Mouse (Mus musculus) embryonic facial prominence, embryonic 11.5 days (tissue): ENCODE data around the gene Sox13. TPM values are rescaled to one million over a fixed set of nuclear protein-coding genes. Genes with fewer than 3 reads are reported as not detected.

Source experiments
- ATAC-seq: fragments of 200-750 bp; cut with Nextera tagmentation; replicated peaks from 2 replicates; pipeline ENCODE4 v1.8.0; 2017; ENCODE audit warnings: low read depth; ENCODE audit not compliant: insufficient number of reproducible peaks, low FRiP score, low TSS enrichment
- DNase-seq: peaks from one replicate; pipeline ENCODE4 v3.0.0-alpha.2; 2015; ENCODE audit warnings: low spot score
- H3K27ac ChIP-seq: fragments of 300-500 bp; sonication (generic); replicated peaks from 2 replicates; pipeline ENCODE4 v1.5.1; 2014; ENCODE audit warnings: mild to moderate bottlenecking, low read depth, low read length, control low read depth
- H3K27me3 ChIP-seq: fragments of 300-500 bp; sonication (generic); 2 replicates; pipeline ENCODE4 v1.6.1; 2014; ENCODE audit warnings: mild to moderate bottlenecking, low read length, moderate library complexity, mixed read lengths; ENCODE audit not compliant: control insufficient read depth, insufficient read depth
- H3K36me3 ChIP-seq: fragments of 300-500 bp; sonication (generic); replicated peaks from 2 replicates; pipeline ENCODE4 v1.6.1; 2014; ENCODE audit warnings: low read depth, mild to moderate bottlenecking, low read length, moderate library complexity, mixed read lengths; ENCODE audit not compliant: control insufficient read depth, insufficient read depth
- H3K4me1 ChIP-seq: fragments of 300-500 bp; sonication (generic); 2 replicates; pipeline ENCODE4 v1.6.1; 2014; ENCODE audit warnings: low read length, mixed read lengths; ENCODE audit not compliant: control insufficient read depth, insufficient read depth
- H3K4me2 ChIP-seq: fragments of 300-500 bp; sonication (generic); 2 replicates; pipeline ENCODE4 v1.6.1; 2014; ENCODE audit warnings: low read depth, mild to moderate bottlenecking, control low read depth, low read length, moderate library complexity
- H3K4me3 ChIP-seq: fragments of 300-500 bp; sonication (generic); 2 replicates; pipeline ENCODE4 v1.5.1; 2014; ENCODE audit warnings: low read depth, low read length, control low read depth
- H3K9ac ChIP-seq: fragments of 300-500 bp; sonication (generic); replicated peaks from 2 replicates; pipeline ENCODE4 v1.6.1; 2014; ENCODE audit warnings: mild to moderate bottlenecking, control low read depth, low read length
- H3K9me3 ChIP-seq: fragments of 300-500 bp; sonication (generic); replicated peaks from 2 replicates; pipeline ENCODE4 v1.6.1; 2016; ENCODE audit warnings: mild to moderate bottlenecking, low read length, inconsistent platforms, mixed read lengths; ENCODE audit not compliant: control insufficient read depth
- WGBS: fragments of 180-500 bp; shearing (Covaris S2); extraction: QIAGEN DNeasy Blood & Tissue Kit; methylation state at CpG from one replicate; pipeline ENCODE4 v1.1.7; 2014; 5-methylcytosine and 5-hydroxymethylcytosine counted together
- polyA plus RNA-seq: library from polyadenylated mRNA; unstranded; fragments of >200 nt; fragmentation: Nextera tagmentation; extraction: Ambion mirVana; gene quantifications from 2 replicates; pipeline ENCODE4 v1.2.1, GENCODE M21; 2014

Sox13 gene
- polyA plus RNA-seq, 1 experiment from 2014 or later, result 5.7 TPM

DNA sequence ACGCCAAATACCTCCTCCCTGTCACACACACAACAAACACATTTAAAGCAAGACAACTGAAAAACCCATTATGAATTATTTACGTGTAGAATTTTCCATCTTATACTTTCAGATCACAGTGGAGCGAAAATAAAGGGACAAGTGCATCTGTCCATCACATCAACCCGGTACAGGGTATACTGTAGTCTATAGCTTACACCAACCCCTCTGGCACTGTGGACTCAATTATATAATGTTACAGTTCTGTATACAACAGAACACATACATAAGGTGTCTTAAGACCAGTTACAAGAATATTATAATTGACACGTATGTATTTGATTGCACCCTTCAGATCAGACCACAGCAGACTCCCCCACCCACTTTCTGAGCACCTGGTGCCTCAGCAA, 27.1 kb downstream of the Sox13 start:
- no peak for ATAC-seq

GRCm38 (mm10) chr1:133396693-133397092, 27.5 kb downstream of the Sox13 start:
- no peak overlapping the region for H3K4me2 ChIP-seq
- H3K36me3 ChIP-seq, result no peaks in the 10 kb centered on the region; the same call in 1 of the 2 replicates
- H3K4me3 ChIP-seq, result no peak overlapping the region
- no peaks in the 10 kb centered on the region for H3K27me3 ChIP-seq
- ATAC-seq (no peak), DNase-seq (no peak)
- H3K27ac ChIP-seq, result no peak overlapping the region
- H3K9me3 ChIP-seq, result no peaks in the 10 kb centered on the region
- WGBS, result 85% methylated on average over 5 of the region's 5 CpGs
- H3K9ac ChIP-seq, result no peak overlapping the region
- H3K4me1 ChIP-seq, result no peaks in the 10 kb centered on the region

More for the DNA sequence above, 27.1 kb downstream of the Sox13 start:
- H3K36me3 ChIP-seq, result no peaks in the 10 kb centered on the region; the same call in 1 of the 2 replicates
- H3K4me2 ChIP-seq, result no peak overlapping the region
- H3K9ac ChIP-seq, result peak overlapping the region; percentile 25; the same call in 1 of the 2 replicates
- H3K4me1 ChIP-seq, result no peaks in the 10 kb centered on the region
- no peaks in the 10 kb centered on the region for H3K9me3 ChIP-seq
- H3K27me3 ChIP-seq, result no peaks in the 10 kb centered on the region
- DNase-seq, result no peak
- H3K27ac ChIP-seq, result no peak overlapping the region
- 72% methylated on average over 5 of the region's 5 CpGs for WGBS
- H3K4me3 ChIP-seq, result no peak overlapping the region

DNA sequence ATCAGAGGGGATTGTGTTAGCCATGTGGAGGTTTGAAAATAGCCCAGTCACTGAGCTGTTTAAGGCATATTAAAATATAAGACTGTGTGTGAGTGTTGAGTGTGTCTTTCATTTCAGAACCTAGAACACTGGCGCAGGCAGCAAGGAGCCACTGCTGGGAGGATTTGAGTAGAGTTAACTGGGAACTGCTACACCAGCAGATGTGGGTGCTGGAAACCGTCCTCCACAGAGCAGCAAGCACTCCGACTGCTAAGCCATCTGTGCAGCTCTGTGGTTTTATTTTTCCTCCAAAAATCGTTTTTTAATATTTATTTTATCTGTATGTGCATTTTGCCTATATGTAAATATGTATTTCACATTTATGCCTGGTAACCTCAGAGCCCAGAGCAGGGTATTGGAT, 29.5 kb downstream of the Sox13 start:
- Histone ChIP-seq H3K36me3 (peaks cover 4% of the 10 kb centered on the region; the same call in 1 of the 2 replicates), H3K4me1 (no peaks in the 10 kb centered on the region), H3K9ac (no peak overlapping the region), H3K9me3 (no peaks in the 10 kb centered on the region), H3K4me2 (no peak overlapping the region), H3K27ac (no peak overlapping the region), H3K4me3 (no peak overlapping the region), H3K27me3 (no peaks in the 10 kb centered on the region)
- 72% methylated on average over 4 of the region's 4 CpGs for WGBS
- no peak for ATAC-seq
- DNase-seq, result no peak

DNA sequence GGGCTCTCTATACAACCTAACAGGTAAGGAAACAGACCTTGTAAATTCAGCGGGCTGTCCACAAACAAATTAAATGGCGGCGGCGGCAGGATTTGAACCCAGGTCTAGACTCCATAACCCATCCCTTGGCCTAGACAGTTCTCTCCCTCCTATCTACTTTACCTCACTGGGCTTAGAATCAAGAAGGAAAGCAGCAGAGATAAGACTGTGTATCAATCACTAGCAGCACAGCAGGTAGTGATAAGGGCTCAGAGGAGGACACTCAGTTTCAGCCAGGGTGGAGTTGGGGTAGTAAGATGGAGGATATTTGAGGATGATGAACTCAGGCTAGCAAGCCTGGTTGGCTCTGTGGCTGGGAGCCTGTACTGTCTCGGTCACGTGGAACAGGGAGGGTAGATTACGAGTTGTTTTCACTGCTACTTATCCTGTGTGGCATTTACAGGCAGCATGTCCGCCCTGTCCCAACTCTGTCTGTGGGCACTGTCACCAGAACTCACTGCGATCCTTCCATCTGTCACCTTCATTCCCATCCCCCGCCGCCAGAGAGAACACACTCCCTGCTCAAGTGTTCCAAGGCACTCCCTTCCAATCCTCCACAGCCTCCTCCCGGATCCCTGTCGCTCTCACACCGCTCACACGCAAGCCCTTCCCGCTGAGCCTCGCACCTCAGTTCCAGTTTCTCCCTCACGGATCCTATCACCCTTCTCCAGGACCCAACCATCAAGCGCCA, 36.5 kb downstream of the Sox13 start:
- Histone ChIP-seq H3K27me3 (no peaks in the 10 kb centered on the region), H3K9me3 (no peaks in the 10 kb centered on the region), H3K4me2 (no peak overlapping the region), H3K4me3 (no peak overlapping the region), H3K9ac (no peak overlapping the region), H3K4me1 (no peaks in the 10 kb centered on the region), H3K27ac (no peak overlapping the region), H3K36me3 (peaks cover 4% of the 10 kb centered on the region; the same call in 1 of the 2 replicates)
- no peak for DNase-seq
- 68% methylated on average over 19 of the region's 19 CpGs for WGBS
- ATAC-seq, result no peak

- H3K4me2 ChIP-seq, result no peak overlapping the region
- 0 out of 2 replicates have a peak overlapping the region, but pooled peaks have one; percentile 0 for H3K27ac ChIP-seq
- H3K36me3 ChIP-seq, result peaks cover 4% of the 10 kb centered on the region; the same call in 1 of the 2 replicates
- ATAC-seq (no peak), DNase-seq (no peak)
- peak overlapping the region; percentile 22 for H3K9ac ChIP-seq
- no peaks in the 10 kb centered on the region for H3K4me1 ChIP-seq
- WGBS, result 42% methylated on average over 11 of the region's 11 CpGs
- H3K9me3 ChIP-seq, result no peaks in the 10 kb centered on the region
- no peak overlapping the region for H3K4me3 ChIP-seq
- H3K27me3 ChIP-seq, result no peaks in the 10 kb centered on the region
Measured at GRCm38 (mm10) chr1:133386209-133386608, 38.0 kb downstream of the Sox13 start.

DNA sequence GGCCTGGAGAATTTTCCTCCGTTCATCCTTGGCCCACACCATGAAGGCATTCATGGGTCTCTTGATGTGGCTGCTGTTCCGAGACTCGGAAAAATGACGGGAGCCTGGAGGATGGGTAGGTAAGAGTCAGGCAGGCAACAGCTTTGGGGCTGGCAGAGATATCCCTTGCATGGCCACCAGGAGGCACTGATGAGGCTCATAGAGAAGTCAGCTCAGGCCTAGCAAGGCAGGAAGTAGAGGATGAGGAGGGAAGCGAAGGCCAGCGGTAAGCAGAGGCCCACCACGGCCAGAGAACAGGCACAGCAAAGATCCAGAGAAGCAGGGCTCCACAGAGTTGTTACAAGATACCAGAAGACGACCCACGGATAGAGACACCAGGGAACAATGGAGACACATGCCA, 38.7 kb downstream of the Sox13 start:
- H3K4me1 ChIP-seq, result no peaks in the 10 kb centered on the region

GRCm38 (mm10) chr1:133383157-133383783, 40.9 kb downstream of the Sox13 start:
- Histone ChIP-seq H3K27ac (no peak overlapping the region), H3K4me2 (no peak overlapping the region), H3K9ac (no peak overlapping the region), H3K36me3 (no peaks in the 10 kb centered on the region), H3K4me3 (no peak overlapping the region), H3K9me3 (no peaks in the 10 kb centered on the region), H3K27me3 (no peaks in the 10 kb centered on the region), H3K4me1 (no peaks in the 10 kb centered on the region)
- no peak for ATAC-seq
- DNase-seq, result no peak
- WGBS, result 87% methylated on average over 14 of the region's 14 CpGs

More for the DNA sequence above, 38.7 kb downstream of the Sox13 start:
- Histone ChIP-seq H3K9ac (peak overlapping the region; percentile 22), H3K27ac (0 out of 2 replicates have a peak overlapping the region, but pooled peaks have one; percentile 0), H3K27me3 (no peaks in the 10 kb centered on the region), H3K9me3 (no peaks in the 10 kb centered on the region), H3K4me2 (peak overlapping the region; percentile 13; the same call in 1 of the 2 replicates), H3K36me3 (peaks cover 2% of the 10 kb centered on the region; the same call in 1 of the 2 replicates), H3K4me3 (no peak overlapping the region)
- DNase-seq, result peak; percentile 86
- WGBS, result 32% methylated on average over 9 of the region's 9 CpGs
- no peak for ATAC-seq

- Histone ChIP-seq H3K27me3 (no peaks in the 10 kb centered on the region), H3K36me3 (no peaks in the 10 kb centered on the region), H3K9me3 (no peaks in the 10 kb centered on the region), H3K4me2 (no peak overlapping the region), H3K4me1 (no peaks in the 10 kb centered on the region), H3K9ac (no peak overlapping the region), H3K4me3 (no peak overlapping the region), H3K27ac (no peak overlapping the region)
- WGBS, result 57% methylated on average over 12 of the region's 12 CpGs
- ATAC-seq (no peak), DNase-seq (no peak)
Measured at GRCm38 (mm10) chr1:133382552-133383155, 41.5 kb downstream of the Sox13 start.
